Mouse (Mus musculus) forebrain, embryonic 13.5 days (tissue): Measurements from ENCODE around the gene Gm16253. TPM values are rescaled to one million over a fixed set of nuclear protein-coding genes. Genes with fewer than 3 reads are reported as not detected.

Experiments used
- ATAC-seq: fragments of 200-750 bp; cut with Nextera tagmentation; 2 replicates; pipeline ENCODE4 v1.8.0; 2017
- H3K27ac ChIP-seq: fragments of 300-500 bp; sonication (generic); 2 replicates; pipeline ENCODE4 v1.5.1; 2015; ENCODE audit warnings: inconsistent platforms, mild to moderate bottlenecking, moderate library complexity
- H3K27me3 ChIP-seq: fragments of 300-500 bp; sonication (generic); 2 replicates; pipeline ENCODE4 v1.6.1; 2015; ENCODE audit warnings: mild to moderate bottlenecking, inconsistent platforms
- H3K36me3 ChIP-seq: fragments of 300-500 bp; sonication (generic); 2 replicates; pipeline ENCODE4 v1.6.1; 2015; ENCODE audit warnings: mild to moderate bottlenecking, inconsistent platforms; ENCODE audit not compliant: poor library complexity, severe bottlenecking
- H3K4me1 ChIP-seq: fragments of 300-500 bp; sonication (generic); 2 replicates; pipeline ENCODE4 v1.6.1; 2015; ENCODE audit warnings: inconsistent platforms
- H3K4me2 ChIP-seq: fragments of 300-500 bp; sonication (generic); 2 replicates; pipeline ENCODE4 v1.6.1; 2015; ENCODE audit warnings: inconsistent platforms, mild to moderate bottlenecking, moderate library complexity
- H3K4me3 ChIP-seq: fragments of 300-500 bp; sonication (generic); 2 replicates; pipeline ENCODE4 v1.5.1; 2015; ENCODE audit warnings: mild to moderate bottlenecking, inconsistent platforms
- H3K9ac ChIP-seq: fragments of 300-500 bp; sonication (generic); 2 replicates; pipeline ENCODE4 v1.6.1; 2015; ENCODE audit warnings: mild to moderate bottlenecking, inconsistent platforms
- H3K9me3 ChIP-seq: fragments of 300-500 bp; sonication (generic); replicated peaks from 2 replicates; pipeline ENCODE4 v1.6.1; 2016; ENCODE audit warnings: inconsistent platforms
- WGBS: fragments of 180-500 bp; shearing (Covaris S2); methylation state at CpG from one replicate; pipeline ENCODE4 v1.1.7; 2015; 5-methylcytosine and 5-hydroxymethylcytosine counted together
- polyA plus RNA-seq: library from polyadenylated mRNA; unstranded; fragments of >200 nt; fragmentation: Nextera tagmentation; extraction: Ambion mirVana; gene quantifications from 2 replicates; pipeline ENCODE4 v1.2.1, GENCODE M21; 2015

Gene Gm16253
- polyA plus RNA-seq, 1 experiment from 2014 or later: 1.3 TPM

DNA sequence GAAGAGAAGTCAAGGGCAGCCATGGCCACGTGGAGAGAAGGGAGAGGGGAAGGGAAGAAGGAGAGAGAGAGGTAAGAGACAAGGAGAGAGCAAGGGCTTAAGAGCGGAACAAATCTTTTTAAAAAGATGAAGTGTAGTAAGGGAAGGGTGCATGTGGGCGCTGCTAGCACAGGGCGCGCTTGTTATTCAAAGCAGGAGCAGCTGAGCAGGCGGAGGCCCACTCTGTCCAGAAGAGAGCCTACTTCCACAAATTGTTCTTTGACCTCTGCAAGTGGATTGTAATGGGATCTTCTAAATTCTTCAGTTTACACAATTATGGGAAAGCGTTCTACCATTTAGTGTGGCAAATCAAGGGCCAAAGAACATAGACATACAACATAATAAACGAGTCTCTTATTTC lies 8.2 kb upstream of the Gm16253 start:
- 87% methylated on average over 8 of the region's 8 CpGs for WGBS
- H3K4me1 ChIP-seq: no peaks in the 10 kb centered on the region
- H3K27me3 ChIP-seq: no peaks in the 10 kb centered on the region
- no peak overlapping the region for H3K4me2 ChIP-seq
- H3K9me3 ChIP-seq: no peaks in the 10 kb centered on the region
- no peaks in the 10 kb centered on the region for H3K36me3 ChIP-seq
- no peak for ATAC-seq
- no peak overlapping the region for H3K9ac ChIP-seq
- H3K4me3 ChIP-seq: no peak overlapping the region
- H3K27ac ChIP-seq: no peak overlapping the region

DNA sequence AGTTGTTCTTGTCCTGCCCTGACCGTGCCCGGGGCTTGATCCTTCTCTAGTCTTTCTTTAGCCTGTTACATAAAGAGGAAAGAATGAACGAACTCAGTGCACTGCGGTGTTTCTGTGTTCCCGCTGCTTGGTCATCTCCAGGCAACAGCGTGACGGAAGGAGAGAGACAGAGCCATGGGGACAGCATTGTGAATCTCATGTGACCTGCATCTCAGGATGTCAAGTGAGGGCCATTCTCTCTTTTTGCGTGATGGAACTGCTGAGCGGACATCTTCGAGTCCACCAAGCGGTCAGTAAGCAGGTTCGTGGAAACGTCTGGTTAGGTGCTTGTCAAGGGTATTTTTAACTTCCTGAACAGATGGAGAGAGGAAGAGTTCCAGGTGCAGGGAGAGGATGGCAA lies 7.3 kb upstream of the Gm16253 start:
- Histone ChIP-seq H3K36me3 (no peaks in the 10 kb centered on the region), H3K4me2 (no peak overlapping the region), H3K27ac (no peak overlapping the region), H3K27me3 (no peaks in the 10 kb centered on the region), H3K4me3 (no peak overlapping the region), H3K9ac (no peak overlapping the region), H3K9me3 (no peaks in the 10 kb centered on the region), H3K4me1 (no peaks in the 10 kb centered on the region)
- WGBS: 94% methylated on average over 13 of the region's 13 CpGs
- no peak for ATAC-seq

DNA sequence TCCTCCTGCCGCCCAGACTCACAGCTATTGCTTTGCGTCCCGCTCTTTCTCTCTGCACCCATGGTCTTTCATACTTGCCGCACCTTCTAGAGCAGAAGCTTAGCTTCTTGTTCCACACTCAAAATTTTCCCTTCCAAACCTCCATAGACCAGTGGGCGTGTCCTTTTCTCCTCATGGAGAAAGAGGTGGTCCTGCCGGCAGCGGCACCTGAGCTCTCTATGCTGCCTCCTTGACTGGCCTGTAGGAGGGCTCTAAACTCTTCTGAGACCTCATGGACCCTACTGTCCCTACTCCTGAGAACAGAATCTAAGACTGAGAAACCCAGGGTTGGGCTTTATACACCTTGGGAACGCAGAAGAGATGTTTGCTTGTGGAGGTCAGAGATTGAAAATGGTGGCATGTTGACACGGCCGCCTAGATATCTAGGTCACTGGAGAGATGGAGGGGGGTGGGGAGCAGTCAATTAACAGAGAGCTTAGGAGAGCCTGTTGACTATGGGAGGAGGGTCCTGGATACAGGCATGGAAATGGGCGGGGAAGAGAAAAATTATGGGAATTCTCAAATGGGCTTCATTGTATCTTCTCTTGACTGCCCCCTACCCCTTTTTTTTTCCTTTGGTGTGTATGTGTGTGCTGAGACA lies 6.7 kb upstream of the Gm16253 start:
- Histone ChIP-seq H3K4me1 (no peaks in the 10 kb centered on the region), H3K36me3 (no peaks in the 10 kb centered on the region), H3K9ac (no peak overlapping the region), H3K4me2 (no peak overlapping the region), H3K27ac (no peak overlapping the region), H3K27me3 (no peaks in the 10 kb centered on the region), H3K9me3 (no peaks in the 10 kb centered on the region), H3K4me3 (no peak overlapping the region)
- ATAC-seq: no peak
- 88% methylated on average over 11 of the region's 11 CpGs for WGBS

DNA sequence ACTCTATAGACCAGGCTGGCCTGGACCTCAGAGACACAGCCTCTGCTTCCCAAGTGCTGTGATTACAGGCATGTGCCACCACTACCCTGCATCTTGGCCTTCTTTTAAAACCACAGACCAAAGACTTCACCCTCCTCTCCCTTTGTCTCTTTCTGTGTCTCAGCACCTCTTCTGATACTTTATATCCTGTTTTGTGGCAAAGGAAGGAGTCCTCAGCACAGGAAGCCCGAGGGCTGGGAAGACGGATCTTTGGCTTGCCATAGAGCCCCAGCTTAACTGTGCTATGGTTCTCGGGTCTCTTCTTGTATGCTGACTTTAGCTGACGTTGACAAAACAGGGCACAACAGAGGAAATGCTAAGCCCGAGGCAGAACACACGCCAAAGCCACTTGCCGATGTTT lies 6.1 kb upstream of the Gm16253 start:
- no peaks in the 10 kb centered on the region for H3K4me1 ChIP-seq
- H3K4me2 ChIP-seq: no peak overlapping the region
- WGBS: 84% methylated on average over 7 of the region's 7 CpGs
- no peak overlapping the region for H3K27ac ChIP-seq
- no peak for ATAC-seq
- H3K9me3 ChIP-seq: no peaks in the 10 kb centered on the region
- no peak overlapping the region for H3K4me3 ChIP-seq
- no peaks in the 10 kb centered on the region for H3K36me3 ChIP-seq
- H3K9ac ChIP-seq: no peak overlapping the region
- H3K27me3 ChIP-seq: no peaks in the 10 kb centered on the region

DNA sequence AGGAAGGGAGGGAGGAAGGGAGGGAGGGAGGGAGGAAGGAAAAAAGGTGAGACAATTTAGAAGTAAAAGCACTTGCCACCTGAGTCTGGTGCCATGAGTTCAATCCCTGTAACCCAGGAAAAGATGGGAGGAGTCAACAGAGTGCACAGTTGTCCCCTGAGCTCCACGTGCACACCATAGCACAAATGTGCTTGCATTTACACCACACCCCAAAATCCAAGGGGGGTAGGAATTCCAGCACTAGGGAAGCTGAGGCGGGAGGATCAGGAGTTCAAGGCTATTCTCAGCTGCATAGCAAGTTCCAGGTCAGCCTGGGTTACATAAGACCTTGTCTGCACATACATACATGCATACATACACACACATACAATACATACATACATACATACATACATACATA lies 5.4 kb upstream of the Gm16253 start:
- H3K9me3 ChIP-seq: no peaks in the 10 kb centered on the region
- peaks cover 3% of the 10 kb centered on the region; the same call in 1 of the 2 replicates for H3K4me1 ChIP-seq
- H3K4me3 ChIP-seq: no peak overlapping the region
- 70% methylated on average over 2 of the region's 2 CpGs for WGBS
- H3K27ac ChIP-seq: no peak overlapping the region
- H3K27me3 ChIP-seq: no peaks in the 10 kb centered on the region
- no peak overlapping the region for H3K9ac ChIP-seq
- H3K36me3 ChIP-seq: no peaks in the 10 kb centered on the region
- ATAC-seq: no peak
- no peak overlapping the region for H3K4me2 ChIP-seq

DNA sequence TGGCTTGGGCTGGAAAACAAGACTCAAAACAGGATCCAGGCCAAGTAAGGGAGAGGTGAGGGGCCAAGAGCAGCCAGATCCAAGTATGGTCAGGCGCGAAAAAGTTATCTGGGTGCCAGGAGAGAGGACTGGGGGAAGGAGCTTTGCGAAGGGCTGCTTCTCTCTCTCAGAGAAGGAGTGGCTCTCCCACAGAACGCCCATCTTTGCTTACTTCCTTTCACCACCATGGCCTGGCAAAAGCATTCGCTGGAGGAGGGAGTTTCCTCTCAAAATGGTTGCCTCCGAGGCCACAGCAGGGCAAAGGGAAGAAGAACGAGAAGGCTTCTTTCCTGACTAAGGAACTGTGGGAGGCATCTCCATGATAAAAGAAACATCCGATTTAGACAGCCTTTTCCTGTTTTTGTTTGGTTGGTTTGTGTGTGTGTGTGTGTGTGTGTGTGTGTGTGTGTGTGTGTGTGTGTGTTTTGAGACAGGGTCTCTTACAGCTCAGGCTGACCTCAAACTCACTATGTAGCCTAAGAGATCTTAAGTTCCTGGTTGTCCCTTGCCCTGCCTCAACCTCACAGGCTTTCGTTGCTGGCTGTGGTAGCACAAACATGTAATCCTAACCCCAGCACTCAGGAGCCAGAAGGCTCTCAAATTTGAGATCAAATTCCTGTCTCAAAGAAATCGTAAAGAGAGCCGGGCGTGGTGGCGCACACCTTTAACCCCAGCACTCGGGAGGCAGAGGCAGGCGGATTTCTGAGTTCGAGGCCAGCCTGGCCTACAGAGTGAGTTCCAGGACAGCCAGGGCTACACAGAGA lies 4.7 kb upstream of the Gm16253 start:
- 83% methylated on average over 16 of the region's 16 CpGs for WGBS
- peaks cover 11% of the 10 kb centered on the region for H3K4me1 ChIP-seq

DNA sequence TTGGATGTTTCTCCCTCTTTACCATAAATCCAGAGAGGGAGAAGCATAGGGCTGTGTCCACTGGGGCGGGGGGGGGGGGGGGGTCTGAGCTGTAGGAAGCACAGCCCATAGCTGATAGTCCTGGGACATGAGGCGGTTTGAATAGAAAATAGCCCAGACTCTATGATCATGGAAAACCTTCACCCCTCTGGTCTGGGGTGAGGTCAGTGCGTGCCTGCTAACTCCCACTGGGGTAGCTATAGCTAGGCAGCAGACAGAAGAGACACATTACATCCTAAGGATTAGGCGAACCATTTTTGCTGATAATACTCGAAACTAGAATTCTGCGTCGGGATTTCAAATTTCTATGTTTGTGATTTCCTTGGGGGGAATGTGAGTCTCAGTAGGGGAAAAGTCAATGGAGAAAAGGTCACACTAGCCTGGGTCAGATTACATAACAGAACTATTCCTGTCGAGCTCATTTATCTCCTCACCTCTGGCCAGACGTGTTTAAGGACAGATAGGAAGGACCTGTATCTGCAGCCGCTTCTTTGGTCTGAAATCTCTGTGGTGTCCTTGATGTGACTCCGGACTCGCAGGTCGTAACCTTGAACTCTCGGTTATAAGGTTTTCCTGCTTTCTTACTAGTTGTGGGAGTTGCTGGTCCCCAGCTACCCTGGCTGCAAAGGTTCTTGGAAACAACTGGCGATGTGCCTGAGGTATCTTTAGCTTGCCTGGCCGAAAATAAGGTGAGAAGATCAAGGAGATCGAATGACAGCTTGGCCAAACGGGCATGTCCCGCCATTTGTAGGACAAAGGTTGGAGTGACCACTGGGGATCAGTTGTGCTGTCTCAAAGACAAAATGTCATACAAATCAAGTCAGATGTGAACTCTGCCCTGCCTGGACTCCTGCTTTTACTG lies 2.9 kb upstream of the Gm16253 start:
- WGBS: 88% methylated on average over 19 of the region's 19 CpGs
- H3K4me1 ChIP-seq: peaks cover 16% of the 10 kb centered on the region
- H3K27ac ChIP-seq: no peak overlapping the region
- H3K4me2 ChIP-seq: no peak overlapping the region
- H3K4me3 ChIP-seq: no peak overlapping the region
- H3K9me3 ChIP-seq: no peaks in the 10 kb centered on the region
- ATAC-seq: no peak
- H3K27me3 ChIP-seq: no peaks in the 10 kb centered on the region
- H3K36me3 ChIP-seq: peaks cover 4% of the 10 kb centered on the region
- no peak overlapping the region for H3K9ac ChIP-seq

More for the DNA sequence above, 4.7 kb upstream of the Gm16253 start:
- H3K9ac ChIP-seq: no peak overlapping the region
- H3K4me2 ChIP-seq: no peak overlapping the region
- H3K4me3 ChIP-seq: no peak overlapping the region
- H3K36me3 ChIP-seq: no peaks in the 10 kb centered on the region
- H3K27me3 ChIP-seq: no peaks in the 10 kb centered on the region
- ATAC-seq: no peak
- no peaks in the 10 kb centered on the region for H3K9me3 ChIP-seq
- no peak overlapping the region for H3K27ac ChIP-seq

DNA sequence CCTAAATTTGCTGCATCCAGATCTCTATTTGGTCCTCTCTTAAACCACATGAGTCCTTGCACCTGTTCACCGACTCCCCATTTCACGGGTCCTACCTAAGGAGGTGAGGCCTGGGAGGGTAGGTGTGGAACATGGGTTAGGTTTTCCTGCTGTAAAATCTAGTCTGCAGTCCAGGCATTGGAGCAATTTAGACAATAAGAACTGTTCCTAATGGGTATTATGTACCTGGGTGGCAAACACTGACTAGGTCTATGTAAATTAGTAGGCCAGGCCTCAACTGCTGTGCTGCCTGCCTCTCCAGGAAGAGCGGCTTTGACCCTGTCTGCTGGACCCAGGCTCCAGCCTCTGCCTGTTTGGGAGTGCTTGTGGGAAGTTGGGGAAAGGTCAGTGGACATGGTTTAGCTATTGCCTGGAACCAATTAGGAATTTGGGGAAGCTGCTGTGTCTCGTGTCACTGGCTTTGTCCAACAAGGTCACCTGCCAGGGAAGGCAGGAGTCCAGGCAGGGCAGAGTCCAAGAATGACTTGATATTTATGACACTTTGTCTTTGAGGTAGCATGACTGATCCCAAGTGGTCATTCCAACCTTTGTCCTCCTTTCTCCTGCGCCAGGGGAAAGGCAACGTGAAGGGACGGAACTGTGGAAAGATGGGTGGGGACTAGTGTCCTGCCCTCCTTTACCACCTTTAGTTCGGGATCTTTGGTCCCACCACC lies 1.4 kb upstream of the Gm16253 start:
- Histone ChIP-seq H3K9ac (no peak overlapping the region), H3K27ac (no peak overlapping the region), H3K4me2 (no peak overlapping the region), H3K36me3 (peaks cover 6% of the 10 kb centered on the region), H3K4me3 (no peak overlapping the region), H3K9me3 (no peaks in the 10 kb centered on the region), H3K4me1 (peaks cover 18% of the 10 kb centered on the region), H3K27me3 (no peaks in the 10 kb centered on the region)
- WGBS: 92% methylated on average over 8 of the region's 8 CpGs
- no peak for ATAC-seq

DNA sequence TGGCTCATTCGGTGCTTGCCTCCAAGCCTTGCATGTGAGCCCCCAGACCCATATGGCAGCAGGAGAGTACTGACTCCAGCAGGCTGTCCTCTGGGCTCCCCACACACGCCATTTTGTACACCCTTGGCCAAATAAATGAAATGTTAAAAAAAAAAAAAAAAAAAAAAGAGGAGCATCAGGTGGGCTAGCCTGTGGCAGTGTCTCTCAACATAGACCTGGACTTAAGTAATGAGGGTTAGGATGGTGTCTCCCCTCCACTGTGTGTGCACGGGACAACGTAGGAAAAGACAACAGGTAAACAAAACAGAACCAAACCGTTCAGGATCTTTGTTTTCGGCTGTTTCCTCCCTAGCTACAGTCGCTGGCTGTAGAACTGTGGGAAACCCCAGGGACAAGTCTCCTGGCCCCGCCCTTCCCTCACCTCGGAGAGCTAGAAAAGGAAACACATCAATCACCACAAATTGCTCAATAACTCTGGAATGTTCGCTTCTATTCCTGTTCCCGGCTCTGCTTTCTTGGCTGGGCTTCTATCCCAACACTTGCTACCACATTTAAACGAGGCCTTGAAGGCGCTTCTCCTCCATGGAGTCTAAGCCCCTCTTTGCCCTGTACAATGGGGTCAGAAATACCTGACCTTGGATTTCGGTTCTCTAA lies 652 bp upstream of the Gm16253 start:
- Histone ChIP-seq H3K27me3 (no peaks in the 10 kb centered on the region), H3K9ac (0 out of 2 replicates have a peak overlapping the region, but pooled peaks have one; percentile 30), H3K27ac (no peak overlapping the region), H3K36me3 (peaks cover 6% of the 10 kb centered on the region), H3K4me2 (peak overlapping the region; percentile 44), H3K4me3 (peak overlapping the region; percentile 8; the same call in 1 of the 2 replicates), H3K4me1 (peaks cover 19% of the 10 kb centered on the region), H3K9me3 (no peaks in the 10 kb centered on the region)
- ATAC-seq: no peak
- 67% methylated on average over 14 of the region's 14 CpGs for WGBS

DNA sequence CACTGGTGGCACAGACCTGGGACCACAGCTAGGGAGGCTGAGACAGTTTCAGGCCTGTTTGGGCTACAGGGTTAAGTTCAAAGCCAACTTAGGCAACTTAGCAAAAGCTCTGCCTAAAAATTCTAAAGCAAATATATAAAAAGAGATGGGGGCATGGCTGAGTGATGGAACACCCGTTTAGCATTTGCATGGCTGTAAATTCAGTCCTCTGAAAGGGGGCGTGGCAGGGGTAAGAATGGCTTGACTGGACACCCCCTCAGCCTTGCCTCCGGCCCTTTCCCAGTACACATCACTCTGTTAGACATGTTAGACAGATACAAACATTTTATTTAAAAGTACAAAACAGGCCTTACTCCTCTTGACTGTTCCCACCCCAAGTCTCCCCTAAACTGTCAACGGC lies 782 bp downstream of the Gm16253 start:
- no peak overlapping the region for H3K4me2 ChIP-seq
- H3K9ac ChIP-seq: no peak overlapping the region
- WGBS: 82% methylated on average over 4 of the region's 4 CpGs
- no peaks in the 10 kb centered on the region for H3K9me3 ChIP-seq
- peaks cover 19% of the 10 kb centered on the region for H3K4me1 ChIP-seq
- 0 out of 2 replicates have a peak, but pooled peaks cover 4% of the 10 kb centered on the region for H3K27me3 ChIP-seq
- no peak overlapping the region for H3K4me3 ChIP-seq
- no peak overlapping the region for H3K27ac ChIP-seq
- peaks cover 6% of the 10 kb centered on the region for H3K36me3 ChIP-seq
- no peak for ATAC-seq

DNA sequence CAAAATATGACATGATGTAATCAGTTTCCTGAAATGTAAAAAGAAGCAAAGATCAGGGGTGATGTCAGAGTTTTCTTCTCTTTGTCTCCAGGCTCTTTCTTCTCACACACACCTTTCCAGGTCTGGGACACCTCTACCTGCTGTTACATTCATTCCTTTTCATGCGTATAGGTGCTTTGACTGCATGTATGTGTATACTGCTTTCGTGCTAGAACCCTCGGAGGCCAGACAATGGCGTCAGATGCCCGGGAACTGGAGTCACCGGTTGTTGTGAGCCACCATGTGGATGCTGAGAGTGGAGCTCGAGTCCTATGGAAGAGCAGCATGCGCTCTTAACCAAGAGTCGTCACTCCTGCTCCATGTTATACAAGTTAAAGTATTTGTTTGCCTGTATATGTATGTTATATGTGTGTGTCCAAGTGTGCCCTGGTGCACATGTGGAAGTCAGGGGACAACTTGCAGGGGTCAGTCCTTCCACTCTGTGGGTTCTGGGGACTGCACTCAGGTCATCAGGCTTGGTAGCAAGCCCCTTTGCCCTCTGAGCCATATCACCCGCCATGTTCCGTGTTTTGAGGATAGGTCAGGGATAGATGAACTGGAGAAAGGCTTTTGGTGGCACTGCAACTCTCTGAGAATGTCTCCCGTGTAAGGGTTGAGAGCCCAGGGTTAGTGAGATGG lies 1.9 kb downstream of the Gm16253 start:
- no peak for ATAC-seq
- WGBS: 78% methylated on average over 12 of the region's 12 CpGs
- no peaks in the 10 kb centered on the region for H3K9me3 ChIP-seq
- H3K27me3 ChIP-seq: 0 out of 2 replicates have a peak, but pooled peaks cover 4% of the 10 kb centered on the region
- no peak overlapping the region for H3K9ac ChIP-seq
- H3K4me3 ChIP-seq: no peak overlapping the region
- H3K4me2 ChIP-seq: no peak overlapping the region
- H3K4me1 ChIP-seq: peaks cover 19% of the 10 kb centered on the region
- H3K27ac ChIP-seq: no peak overlapping the region
- peaks cover 6% of the 10 kb centered on the region for H3K36me3 ChIP-seq
